Mouse (Mus musculus): ENCODE measurements around the gene Fgfr2.

DNA sequence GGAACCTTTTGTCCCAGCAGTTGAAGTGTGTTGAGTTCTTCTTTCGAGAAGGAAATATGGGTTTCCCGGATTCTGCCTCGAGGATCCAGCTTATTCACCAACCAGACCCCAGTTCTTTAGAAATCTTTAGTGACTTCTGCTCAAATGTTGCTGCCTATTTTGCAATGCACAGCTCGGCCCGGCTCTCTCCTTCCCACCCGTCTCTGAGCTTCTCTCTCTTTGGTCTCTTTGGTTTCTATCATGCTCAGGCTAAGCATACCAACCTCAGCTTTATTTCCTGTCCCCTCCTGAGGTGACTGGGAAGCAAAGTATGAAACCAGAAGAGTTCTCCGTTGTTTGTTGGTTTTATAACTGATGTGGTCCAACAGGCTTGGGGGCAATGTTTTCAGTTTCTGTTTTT lies 2306.9 kb downstream of the Fgfr2 start:
- no peak for TF ChIP-seq POLR2A (IDR thresholded peaks at IDR 0.05; ENCODE audit: low read depth, low read length)
- TF ChIP-seq CTCF (IDR thresholded peaks at IDR 0.05; ENCODE audit: extremely low read depth, insufficient read length, insufficient replicate concordance, low read depth, low read length), result no peak

Measured in small intestine, adult 2 months (tissue).